Mouse (Mus musculus) bone marrow, adult 2 months (tissue): ENCODE data around the gene Sbf1. TPM values are rescaled to one million over a fixed set of nuclear protein-coding genes. Genes with fewer than 3 reads are reported as not detected.

Experiments used
- H3K27ac ChIP-seq: fragments of 200-500 bp; 2 replicates; pipeline ENCODE4 v1.5.1; 2012; ENCODE audit warnings: low read depth, mild to moderate bottlenecking, control low read depth, inconsistent platforms, low read length; ENCODE audit not compliant: control insufficient read depth, poor library complexity, insufficient read depth
- H3K4me1 ChIP-seq: fragments of 200-500 bp; 2 replicates; pipeline ENCODE4 v1.6.1; 2011; ENCODE audit warnings: low read length; ENCODE audit not compliant: control insufficient read depth, insufficient read depth
- H3K4me3 ChIP-seq: fragments of 200-500 bp; replicated peaks from 2 replicates; pipeline ENCODE3; 2011; ENCODE audit warnings: mild to moderate bottlenecking, low read depth, low read length, control low read depth; ENCODE audit not compliant: control insufficient read depth
- CTCF ChIP-seq: fragments of 200-500 bp; IDR thresholded peaks from 2 replicates; pipeline ENCODE4 v1.5.1; 2011; ENCODE audit warnings: low read length, control low read depth; ENCODE audit not compliant: control insufficient read depth, insufficient read depth
- POLR2A ChIP-seq: fragments of 200-500 bp; IDR thresholded peaks from 2 replicates; pipeline ENCODE4 v1.6.1; 2011; ENCODE audit warnings: low read depth, mild to moderate bottlenecking, control low read depth, low read length, borderline replicate concordance; ENCODE audit not compliant: control insufficient read depth
- WGBS: fragments of 180-500 bp; shearing (Covaris S2); methylation state at CpG from one replicate; pipeline ENCODE4 v1.1.7; 2018; 5-methylcytosine and 5-hydroxymethylcytosine counted together
- polyA plus RNA-seq: library from polyadenylated mRNA; stranded (reverse); fragments of >200 nt; gene quantifications from 2 replicates; pipeline ENCODE4 v1.2.4, GENCODE M21; 2011; ENCODE audit warnings: low replicate concordance; ENCODE audit not compliant: missing spikeins, insufficient read depth, insufficient read length

Gene Sbf1
- polyA plus RNA-seq, 1 experiment: 160 TPM

GRCm38 (mm10) chr15:89334271-89334670 is 19.2 kb upstream of the Sbf1 start, which contains the start of gene Miox:
TSS of gene Miox (plus strand) at chr15:89334398.
- TF ChIP-seq POLR2A: no peak
- TF ChIP-seq CTCF: no peak
- H3K4me3 ChIP-seq: no peak within 1 kb of the TSS
- H3K27ac ChIP-seq: no peak within 1 kb of the TSS
- H3K4me1 ChIP-seq: no peaks in the 10 kb centered on the region
- 73% methylated on average over 7 of the region's 7 CpGs for WGBS

- TF ChIP-seq POLR2A: no peak
- no peak for TF ChIP-seq CTCF
- H3K27ac ChIP-seq: no peak overlapping the region
- no peaks in the 10 kb centered on the region; the same call in 1 of the 2 replicates for H3K4me1 ChIP-seq
- H3K4me3 ChIP-seq: no peak overlapping the region
- WGBS: 84% methylated on average over 5 of the region's 5 CpGs
These were observed 11.3 kb upstream of the Sbf1 start for GRCm38 (mm10) chr15:89326441-89326840.

DNA sequence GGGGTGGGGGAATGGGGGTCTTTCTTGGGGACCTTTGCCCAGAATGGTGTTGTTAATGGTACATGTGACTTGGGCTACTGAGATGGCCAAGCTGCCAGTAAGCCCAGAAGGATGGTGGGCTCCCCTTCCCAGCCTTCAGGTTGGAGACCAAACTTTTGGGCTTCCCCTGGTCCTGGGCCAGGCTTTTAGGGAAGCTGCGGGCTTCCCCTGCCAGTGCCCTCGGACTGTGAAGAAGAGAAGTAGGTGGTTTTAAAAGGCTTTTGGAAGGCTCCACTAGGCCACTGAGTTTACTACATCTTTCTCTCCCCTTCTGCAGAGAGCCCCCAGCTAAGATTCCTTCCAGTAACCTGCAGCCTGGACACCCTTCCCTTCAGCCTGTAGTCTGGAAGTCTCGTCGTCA is 8.5 kb upstream of the Sbf1 start:
- no peak for TF ChIP-seq CTCF
- no peak for TF ChIP-seq POLR2A
- 24% methylated on average over 4 of the region's 4 CpGs for WGBS
- Histone ChIP-seq H3K4me1 (no peaks in the 10 kb centered on the region; the same call in none of the 2 replicates), H3K4me3 (no peak overlapping the region), H3K27ac (no peak overlapping the region)

GRCm38 (mm10) chr15:89322670-89323522 is 7.8 kb upstream of the Sbf1 start, which contains the start of gene Adm2:
TSS of gene Adm2 (plus strand) at chr15:89322720.
- WGBS: 59% methylated on average over 26 of the region's 26 CpGs
- no peaks in the 10 kb centered on the region; the same call in none of the 2 replicates for H3K4me1 ChIP-seq
- no peak within 1 kb of the TSS for H3K4me3 ChIP-seq
- H3K27ac ChIP-seq: no peak within 1 kb of the TSS
- TF ChIP-seq POLR2A: no peak
- TF ChIP-seq CTCF: no peak

GRCm38 (mm10) chr15:89321264-89321663 is 6.2 kb upstream of the Sbf1 start:
- no peak overlapping the region for H3K4me3 ChIP-seq
- TF ChIP-seq POLR2A: no peak
- TF ChIP-seq CTCF: no peak
- no peak overlapping the region for H3K27ac ChIP-seq
- WGBS: 35% methylated on average over 8 of the region's 8 CpGs
- no peaks in the 10 kb centered on the region; the same call in none of the 2 replicates for H3K4me1 ChIP-seq

DNA sequence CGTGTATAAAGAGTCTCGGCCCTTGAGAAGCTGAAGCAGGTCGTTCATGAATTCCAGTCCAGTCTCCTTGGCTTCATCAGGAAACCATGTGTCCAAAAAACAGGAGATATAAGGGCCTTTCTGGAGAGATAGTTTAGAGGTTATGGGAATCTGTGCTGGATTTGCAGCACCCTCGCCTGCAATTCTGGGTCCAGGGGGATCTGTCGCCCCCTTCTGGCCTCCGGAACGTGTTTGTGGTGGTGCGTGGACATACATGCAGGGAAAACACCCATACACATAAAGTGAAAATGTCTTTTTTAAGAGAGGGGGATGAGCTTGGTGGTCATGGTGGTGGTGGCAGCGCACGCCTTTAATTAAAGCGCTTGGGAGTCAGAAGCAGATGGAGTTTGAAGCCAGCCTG is 1.0 kb upstream of the Sbf1 start:
- no peak overlapping the region for H3K27ac ChIP-seq
- 83% methylated on average over 11 of the region's 11 CpGs for WGBS
- H3K4me1 ChIP-seq: peaks cover 7% of the 10 kb centered on the region
- TF ChIP-seq POLR2A (no peak), CTCF (peak; percentile 51)
- H3K4me3 ChIP-seq: no peak overlapping the region

DNA sequence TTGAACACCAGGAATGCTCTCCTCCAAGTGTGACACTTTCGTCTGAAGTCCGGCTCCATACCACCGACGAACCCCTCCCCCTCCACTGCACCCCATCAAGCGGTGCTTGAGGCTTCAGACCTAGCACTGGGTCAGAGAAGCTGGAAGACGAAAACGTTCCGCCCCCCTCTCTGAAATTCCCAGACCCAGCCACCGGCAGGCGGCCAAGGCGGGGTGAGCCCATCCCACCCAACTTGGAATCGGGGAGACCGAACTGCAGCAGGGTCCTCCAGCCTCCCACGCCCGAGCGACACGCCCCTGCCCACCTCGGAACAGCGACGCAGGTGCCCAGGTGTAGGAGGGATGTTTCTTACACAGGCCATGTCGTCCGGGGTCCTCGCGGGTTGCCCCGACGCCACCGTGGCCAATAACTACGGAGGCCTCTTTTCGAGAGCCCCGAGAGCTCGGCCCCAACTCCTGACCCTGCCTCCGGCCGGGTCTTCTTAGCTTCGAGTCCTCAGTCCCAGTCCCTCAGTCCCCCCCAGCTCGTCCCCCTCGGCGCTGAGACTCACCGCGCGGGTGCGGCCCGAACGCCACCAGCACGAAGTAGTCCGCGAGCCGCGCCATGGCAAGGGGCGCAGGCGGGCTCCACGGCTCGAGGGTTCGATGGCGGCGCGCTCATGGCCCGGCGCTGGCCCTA is 461 bp downstream of the Sbf1 start:
- H3K4me1 ChIP-seq: peaks cover 13% of the 10 kb centered on the region
- WGBS: under 1% methylated on average over 58 of the region's 58 CpGs
- peak overlapping the region; percentile 91 for H3K4me3 ChIP-seq
- peak overlapping the region; percentile 54; the same call in 1 of the 2 replicates for H3K27ac ChIP-seq
- TF ChIP-seq CTCF (no peak), POLR2A (no peak)

DNA sequence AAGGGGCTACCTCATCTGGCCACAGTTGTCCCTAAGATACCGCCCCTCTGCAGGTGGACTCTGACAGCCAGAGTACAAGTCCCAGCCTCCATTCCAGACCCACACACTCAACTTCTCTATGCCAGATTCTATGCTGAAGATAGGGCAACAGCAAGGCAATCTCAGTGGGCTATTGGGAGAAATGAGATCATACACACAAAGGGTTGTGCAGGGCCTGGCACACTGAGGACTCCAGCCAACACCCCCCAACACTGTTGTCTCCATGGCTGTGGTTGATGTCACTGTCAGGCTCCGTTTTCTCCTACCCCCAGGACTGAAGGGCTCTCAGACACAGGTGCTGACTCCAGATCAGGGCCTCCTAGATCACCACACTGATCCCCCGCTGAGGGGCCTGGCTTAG is 1.0 kb downstream of the Sbf1 start:
- WGBS: 26% methylated on average over 3 of the region's 3 CpGs
- H3K27ac ChIP-seq: no peak overlapping the region
- H3K4me1 ChIP-seq: peaks cover 16% of the 10 kb centered on the region
- peak overlapping the region; percentile 91 for H3K4me3 ChIP-seq
- TF ChIP-seq CTCF (no peak), POLR2A (no peak)
